Mouse (Mus musculus): ENCODE measurements around the gene Nxf3. TPM values are rescaled to one million over a fixed set of nuclear protein-coding genes. Genes with fewer than 3 reads are reported as not detected.

Gene Nxf3
- polyA plus RNA-seq, 1 experiment = 41.1 TPM

Other genes with a start within 250 kb of the Nxf3 start
- 8.6 and 9.0 TPM in 2 replicates for gene Gprasp2, start 246.2 kb downstream of the Nxf3 start, polyA plus RNA-seq (2012; rRNA removed)
- gene Arxes2, start 91.4 kb downstream of the Nxf3 start, polyA plus RNA-seq (2012; rRNA removed) = 33.6 and 36.5 TPM in 2 replicates
- 7.1 and 8.7 TPM in 2 replicates for gene Arxes1, start 51.9 kb downstream of the Nxf3 start, polyA plus RNA-seq (2012; rRNA removed)
- gene Bex2, start 17.0 kb downstream of the Nxf3 start, polyA plus RNA-seq (2012; rRNA removed) = 18.0 and 40.5 TPM in 2 replicates
- 9.5 and 16.9 TPM in 2 replicates for gene Bex4, start 53.7 kb upstream of the Nxf3 start, polyA plus RNA-seq (2012; rRNA removed)
- 19.2 and 29.3 TPM in 2 replicates for gene Tceal8, start 87.1 kb upstream of the Nxf3 start, polyA plus RNA-seq (2012; rRNA removed)
- 0.22 and 0.74 TPM in 2 replicates for gene Tceal5, start 118.6 kb upstream of the Nxf3 start, polyA plus RNA-seq (2012; rRNA removed)
- not detected in 2 replicates for gene Tceal7, start 129.5 kb upstream of the Nxf3 start, polyA plus RNA-seq (2012; rRNA removed)
- gene Bex1, start 130.3 kb upstream of the Nxf3 start, polyA plus RNA-seq (2012; rRNA removed) = 3.3 and 7.0 TPM in 2 replicates
- gene Tceal9, start 159.8 kb upstream of the Nxf3 start, polyA plus RNA-seq (2012; rRNA removed) = 25.5 and 31.8 TPM in 2 replicates
- 75.4 and 93.5 TPM in 2 replicates for gene Bex3, start 185.0 kb upstream of the Nxf3 start, polyA plus RNA-seq (2012; rRNA removed)